Mouse (Mus musculus): Measurements from ENCODE around the gene Gdf1.

Gdf1 gene

DNA sequence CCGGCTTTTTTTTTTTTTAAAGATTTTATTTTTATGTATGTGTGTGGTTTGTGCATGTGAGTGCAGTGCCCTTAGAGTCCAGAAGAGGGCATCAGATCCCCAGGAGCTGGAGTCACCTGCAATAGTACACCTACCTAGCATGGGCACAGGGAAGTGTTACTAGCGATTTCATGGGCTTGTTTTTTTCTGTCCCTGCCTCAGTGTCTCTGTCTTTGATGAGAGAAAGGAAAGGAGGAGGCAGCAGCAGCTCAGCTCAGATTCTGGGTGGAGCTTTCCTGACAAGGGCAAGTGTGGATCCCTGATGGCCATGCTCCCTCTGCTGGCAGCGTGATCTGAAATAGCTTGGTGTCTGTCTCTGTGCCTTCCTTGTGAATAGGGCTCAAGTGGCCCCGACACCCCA, 31.2 kb downstream of the Gdf1 start:
- no peak for DNase-seq (ENCODE audit: low spot score in 2 of 2)

DNA sequence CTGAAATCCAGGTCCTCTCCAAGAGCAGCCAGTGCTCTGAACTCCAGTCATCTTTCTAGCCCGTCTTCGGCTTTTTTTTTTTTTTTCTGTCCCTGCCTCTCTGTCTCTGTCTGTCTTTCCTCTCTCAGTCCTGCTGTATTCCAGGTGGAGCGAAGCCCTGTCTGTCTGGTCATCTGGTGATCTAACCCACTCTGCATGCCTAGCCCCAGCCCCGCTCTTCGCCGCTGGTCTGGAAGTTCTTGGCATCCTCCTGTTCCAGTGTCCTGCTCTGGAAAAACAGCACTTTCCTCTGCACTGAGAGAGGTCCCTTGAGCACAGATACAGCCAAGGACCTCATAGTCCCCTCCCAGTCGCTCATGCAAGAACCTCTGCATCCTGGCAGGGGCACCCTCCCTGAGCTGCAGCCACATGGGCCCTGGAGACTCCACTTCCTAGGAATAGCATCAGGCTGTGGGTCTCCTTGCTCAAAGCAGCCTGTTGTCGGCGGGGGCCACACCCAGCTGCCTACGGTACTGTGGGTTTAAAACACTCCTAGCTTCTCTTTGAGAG, 31.9 kb downstream of the Gdf1 start:
- no peak for DNase-seq (ENCODE audit: low spot score in 2 of 2)

DNA sequence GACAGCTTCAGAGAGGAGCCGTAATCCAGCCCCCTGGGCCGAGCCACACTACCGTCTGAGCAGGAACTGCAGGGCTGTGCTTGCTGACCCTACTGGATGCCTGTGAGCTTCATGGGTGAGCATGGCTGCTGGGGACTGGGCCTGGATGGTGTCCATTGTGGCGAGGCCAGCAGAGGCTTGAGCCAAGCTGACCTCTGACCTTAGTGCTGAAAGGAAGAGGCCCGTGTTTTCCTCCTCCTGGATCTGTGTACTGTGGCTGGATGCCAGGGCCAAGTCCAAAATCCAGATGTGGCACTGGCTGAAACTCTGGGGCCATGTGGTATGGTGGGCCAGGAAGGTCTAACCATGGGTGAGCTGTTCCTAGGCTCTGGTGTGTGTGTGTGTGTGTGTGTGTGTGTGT, 34.4 kb downstream of the Gdf1 start:
- no peak for DNase-seq (ENCODE audit: low spot score in 2 of 2)

DNA sequence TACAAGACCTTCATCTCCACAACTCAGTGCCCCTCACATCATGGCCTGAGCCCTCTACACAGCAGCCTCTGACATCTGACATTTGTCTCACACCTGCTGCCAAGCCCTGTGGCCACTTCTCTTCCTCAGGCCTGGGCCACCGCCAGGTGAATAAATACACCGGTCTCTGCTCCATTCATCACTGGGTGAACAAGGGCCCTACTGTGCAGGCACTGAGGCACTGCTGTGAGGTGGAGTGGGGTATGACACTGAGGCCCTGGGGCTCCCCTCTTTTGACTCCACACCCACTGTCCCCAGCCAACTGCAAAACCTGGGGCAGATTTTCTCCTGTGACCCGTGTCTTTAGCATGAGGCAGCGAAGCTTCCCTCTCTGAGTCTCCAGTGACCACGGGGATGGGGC, 37.0 kb downstream of the Gdf1 start:
- DNase-seq (ENCODE audit: low spot score in 2 of 2) = no peak

DNA sequence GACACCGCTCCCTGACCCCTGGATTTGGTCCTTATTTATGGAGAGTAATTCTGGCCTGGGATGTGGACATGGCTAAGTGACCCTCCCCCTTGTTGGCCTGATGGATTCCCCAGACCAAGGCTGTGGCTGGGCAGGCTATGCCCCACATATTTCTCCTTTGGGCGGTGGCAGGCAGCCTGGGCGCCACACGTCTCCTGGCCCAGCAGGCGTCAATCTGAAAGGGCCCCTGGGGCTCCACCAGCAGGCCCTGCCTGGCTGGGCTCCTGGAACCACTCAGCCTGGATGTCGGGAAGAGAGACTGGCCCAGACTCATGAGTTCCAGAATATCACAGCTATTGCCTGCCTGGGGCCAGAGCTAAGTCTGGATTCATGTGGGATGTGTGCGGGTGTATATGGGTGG, 40.9 kb downstream of the Gdf1 start:
- no peak for DNase-seq (ENCODE audit: low spot score in 2 of 2)

DNA sequence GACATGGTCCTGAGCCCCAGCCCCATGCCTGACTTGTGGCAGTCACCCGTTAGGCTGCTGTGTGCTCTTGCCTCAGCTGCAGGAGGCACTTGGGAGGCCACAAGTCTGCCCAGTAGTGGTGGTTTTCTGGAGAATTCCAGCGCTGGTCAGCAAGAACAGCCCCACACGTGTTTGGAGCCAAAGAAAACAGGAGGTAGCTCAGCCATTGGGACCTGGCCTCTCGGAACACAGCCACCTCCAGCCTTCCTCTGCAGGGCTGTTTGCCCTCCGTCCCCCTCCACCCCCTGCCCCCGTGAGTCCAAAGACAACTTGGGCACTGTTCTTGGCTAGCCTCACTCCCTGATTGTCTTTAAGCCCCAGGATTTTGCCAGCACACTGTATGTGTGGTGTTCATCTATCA, 42.3 kb downstream of the Gdf1 start:
- no peak for DNase-seq (ENCODE audit: low spot score in 2 of 2)

DNA sequence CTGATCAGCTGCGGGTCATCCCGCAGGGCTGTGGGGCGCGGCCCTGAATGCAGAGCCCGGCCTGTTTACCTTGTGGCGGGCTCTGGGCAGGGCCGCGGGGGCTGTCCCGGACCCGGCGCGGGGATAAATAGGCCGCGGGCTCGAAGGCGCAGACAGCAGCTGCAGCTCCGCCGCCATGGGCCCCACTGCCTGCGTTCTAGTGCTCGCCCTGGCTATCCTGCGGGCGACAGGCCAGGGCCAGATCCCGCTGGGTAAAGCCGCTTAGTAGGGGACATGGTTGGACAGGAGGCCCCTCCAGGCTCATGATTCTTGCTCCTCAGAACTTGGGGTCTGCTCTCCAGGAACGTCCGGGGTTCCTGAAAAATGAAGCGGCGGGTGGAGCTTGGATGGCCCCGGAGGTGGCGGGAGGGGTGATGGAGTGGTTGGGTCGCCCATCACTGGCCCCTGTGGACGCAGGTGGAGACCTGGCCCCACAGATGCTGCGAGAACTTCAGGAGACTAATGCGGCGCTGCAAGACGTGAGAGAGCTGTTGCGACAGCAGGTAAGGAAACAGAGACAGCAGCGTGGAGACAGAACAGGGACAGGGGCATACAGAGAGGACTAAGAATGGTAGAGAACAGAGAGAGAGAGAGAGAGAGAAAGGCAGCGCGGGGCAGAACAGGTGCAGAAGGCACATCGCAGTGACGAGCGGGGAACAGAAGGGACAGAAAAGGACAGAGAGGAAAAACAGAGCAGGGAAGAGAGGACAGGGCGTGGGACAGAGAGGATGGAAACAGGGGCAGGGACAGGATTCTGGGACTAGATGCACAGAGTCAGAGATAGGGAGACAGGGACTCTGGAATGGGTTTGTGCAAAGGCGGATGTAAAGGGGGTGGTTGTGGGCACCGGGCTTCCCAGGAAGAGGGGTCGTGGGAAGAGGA, 44.0 kb downstream of the Gdf1 start, which contains the start of gene Comp:
TSS of gene Comp (plus strand) at position 162 of the 921 bp plus-strand sequence.
- no peak for DNase-seq (ENCODE audit: low spot score in 2 of 2)

DNA sequence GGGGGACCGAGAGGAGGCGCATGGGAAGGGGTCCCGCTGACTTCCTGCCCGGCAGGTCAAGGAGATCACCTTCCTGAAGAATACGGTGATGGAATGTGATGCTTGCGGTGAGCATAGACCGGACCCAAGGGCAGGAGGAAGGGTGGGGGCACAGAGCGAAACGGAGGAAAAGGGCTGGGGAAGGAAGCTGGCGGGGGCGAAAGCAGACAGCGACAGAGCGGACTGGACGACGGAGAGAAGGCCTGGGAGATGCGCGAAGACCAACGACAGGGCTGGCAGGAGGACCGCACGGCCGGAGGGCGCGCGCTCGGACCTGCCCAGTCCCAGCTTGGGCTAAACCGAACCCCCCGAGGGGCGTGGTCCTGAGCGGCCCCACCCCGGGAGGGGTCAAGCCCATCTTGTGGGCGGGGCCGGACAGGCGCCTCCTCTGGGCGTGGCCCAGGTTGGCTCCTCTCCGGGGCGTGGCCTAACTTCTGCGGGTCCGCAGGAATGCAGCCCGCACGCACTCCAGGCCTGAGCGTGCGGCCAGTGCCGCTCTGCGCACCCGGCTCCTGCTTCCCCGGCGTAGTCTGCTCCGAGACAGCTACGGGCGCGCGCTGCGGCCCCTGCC, 44.8 kb downstream of the Gdf1 start:
- no peak for DNase-seq (ENCODE audit: low spot score in 2 of 2)

DNA sequence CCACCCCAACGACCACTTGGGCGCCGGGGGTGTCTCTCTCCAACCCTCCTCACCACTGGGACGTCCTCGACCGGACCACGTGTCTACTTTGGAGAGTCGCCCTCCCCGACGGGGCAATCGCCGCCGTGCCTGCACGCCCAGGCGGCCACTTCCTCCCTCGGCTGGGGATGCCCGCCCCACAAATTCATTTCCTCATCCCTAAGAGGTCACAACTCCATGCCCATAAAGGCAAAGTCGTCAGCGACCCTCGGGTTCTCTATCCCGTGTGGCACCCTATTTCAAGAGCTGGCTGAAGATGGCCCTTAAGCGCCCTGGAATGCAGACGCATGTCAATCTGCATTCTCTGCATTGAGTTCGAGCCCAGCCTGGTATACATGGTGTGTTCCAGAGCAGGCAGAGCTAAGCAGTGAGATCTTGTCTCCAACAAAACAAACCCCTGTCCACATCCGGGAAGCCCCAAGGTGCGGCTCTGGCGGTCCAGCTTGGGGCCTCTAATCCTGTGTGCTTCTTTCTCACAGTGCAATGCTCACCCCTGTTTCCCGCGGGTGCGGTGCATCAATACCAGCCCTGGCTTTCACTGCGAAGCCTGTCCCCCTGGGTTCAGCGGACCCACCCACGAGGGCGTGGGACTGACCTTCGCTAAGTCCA, 45.7 kb downstream of the Gdf1 start:
- no peak for DNase-seq (ENCODE audit: low spot score in 2 of 2)

DNA sequence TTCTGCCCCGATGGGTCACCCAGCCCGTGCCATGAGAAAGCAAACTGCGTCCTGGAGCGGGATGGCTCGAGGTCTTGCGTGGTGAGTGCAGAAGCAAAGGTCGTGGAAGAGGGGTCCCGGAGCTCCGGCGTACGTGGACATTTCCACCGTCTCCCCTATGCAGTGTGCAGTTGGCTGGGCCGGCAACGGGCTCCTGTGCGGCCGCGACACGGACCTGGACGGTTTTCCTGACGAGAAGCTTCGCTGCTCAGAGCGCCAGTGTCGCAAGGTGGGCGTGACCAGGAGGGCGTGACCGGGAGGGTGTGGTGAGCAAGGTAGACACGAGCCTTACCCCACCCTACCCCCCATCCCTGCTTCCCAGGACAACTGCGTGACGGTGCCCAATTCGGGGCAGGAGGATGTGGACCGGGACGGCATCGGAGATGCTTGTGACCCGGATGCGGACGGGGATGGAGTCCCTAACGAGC, 46.7 kb downstream of the Gdf1 start:
- no peak for DNase-seq (ENCODE audit: low spot score in 2 of 2)

DNA sequence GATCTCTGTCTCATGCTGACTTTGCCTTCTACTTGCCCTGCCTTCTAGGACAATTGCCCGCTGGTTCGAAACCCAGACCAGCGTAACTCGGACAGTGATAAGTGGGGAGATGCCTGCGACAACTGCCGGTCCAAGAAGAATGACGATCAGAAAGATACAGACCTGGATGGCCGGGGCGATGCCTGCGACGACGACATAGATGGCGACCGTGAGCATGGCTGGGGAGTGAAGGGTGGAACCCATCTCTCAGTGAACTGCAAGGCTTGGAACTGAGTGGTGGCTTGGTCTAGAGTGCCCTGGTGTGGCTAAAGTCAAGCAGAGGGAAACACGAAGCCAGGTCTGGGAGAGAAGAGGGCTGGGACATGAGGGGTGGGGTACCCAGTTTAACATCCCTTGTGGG, 47.4 kb downstream of the Gdf1 start:
- DNase-seq (ENCODE audit: low spot score in 2 of 2) = no peak

DNA sequence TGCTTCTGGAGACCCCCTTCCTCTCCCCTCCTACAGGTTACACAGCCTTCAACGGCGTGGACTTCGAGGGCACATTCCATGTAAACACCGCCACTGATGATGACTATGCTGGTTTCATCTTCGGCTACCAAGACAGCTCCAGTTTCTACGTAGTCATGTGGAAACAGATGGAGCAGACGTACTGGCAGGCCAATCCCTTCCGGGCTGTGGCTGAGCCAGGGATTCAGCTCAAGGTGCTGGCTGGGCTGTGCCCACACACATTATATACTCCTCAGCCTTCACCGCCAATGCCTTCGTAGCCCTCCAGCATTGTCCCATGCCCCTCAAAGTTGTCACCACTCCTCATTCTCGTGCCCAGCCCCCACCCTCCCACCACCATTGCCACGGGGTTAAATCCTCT, 50.5 kb downstream of the Gdf1 start:
- no peak for DNase-seq (ENCODE audit: low spot score in 2 of 2)

Measured in frontal cortex, postnatal 14 days (tissue).